Mouse (Mus musculus): Measurements from ENCODE around the gene Hhipl2. TPM values are rescaled to one million over a fixed set of nuclear protein-coding genes. Genes with fewer than 3 reads are reported as not detected.

Gene Hhipl2
- polyA plus RNA-seq, 1 experiment from 2014 or later, result not detected

DNA sequence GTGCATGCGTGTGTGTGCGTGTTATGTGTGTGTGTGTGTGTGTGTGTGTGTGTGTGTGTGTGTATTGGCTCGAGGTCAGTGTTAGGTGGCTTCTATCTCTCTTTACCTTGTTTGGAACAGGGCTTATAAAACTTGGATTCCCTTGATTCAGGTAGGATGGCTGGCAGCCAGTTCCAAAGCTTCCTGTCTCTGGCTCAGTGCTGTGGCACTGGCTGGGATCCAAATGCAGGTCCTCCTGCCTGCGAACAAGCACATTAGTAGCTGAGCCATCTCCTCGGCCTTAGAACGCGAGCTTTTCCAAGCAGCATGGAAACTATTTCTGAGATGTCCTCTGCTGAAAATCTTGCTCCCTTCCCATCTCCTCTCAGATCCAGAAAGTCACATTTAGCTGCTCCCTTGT, 1.7 kb downstream of the Hhipl2 start:
- ATAC-seq (no peak), DNase-seq (no peak)
- Histone ChIP-seq H3K36me3 (replicated peaks; ENCODE audit: insufficient read depth, low read length) (no peaks in the 10 kb centered on the region), H3K27ac (ENCODE audit: low read depth) (no peak overlapping the region), H3K4me3 (ENCODE audit: low read depth, low read length) (no peak overlapping the region), H3K4me1 (ENCODE audit: insufficient read depth) (no peaks in the 10 kb centered on the region), H3K4me2 (ENCODE audit: low read depth, low read length) (no peak overlapping the region), H3K9ac (replicated peaks) (no peak overlapping the region), H3K9me3 (ENCODE audit: low read length) (no peaks in the 10 kb centered on the region), H3K27me3 (ENCODE audit: insufficient read depth, low read length) (no peaks in the 10 kb centered on the region)
- TF ChIP-seq EP300 (IDR thresholded peaks at IDR 0.05; ENCODE audit: low read depth) (no peak), CTCF (IDR thresholded peaks at IDR 0.05; ENCODE audit: low read depth) (no peak)
- WGBS (ENCODE audit: insufficient replicate concordance), result 77% methylated on average over 7 of the region's 7 CpGs

DNA sequence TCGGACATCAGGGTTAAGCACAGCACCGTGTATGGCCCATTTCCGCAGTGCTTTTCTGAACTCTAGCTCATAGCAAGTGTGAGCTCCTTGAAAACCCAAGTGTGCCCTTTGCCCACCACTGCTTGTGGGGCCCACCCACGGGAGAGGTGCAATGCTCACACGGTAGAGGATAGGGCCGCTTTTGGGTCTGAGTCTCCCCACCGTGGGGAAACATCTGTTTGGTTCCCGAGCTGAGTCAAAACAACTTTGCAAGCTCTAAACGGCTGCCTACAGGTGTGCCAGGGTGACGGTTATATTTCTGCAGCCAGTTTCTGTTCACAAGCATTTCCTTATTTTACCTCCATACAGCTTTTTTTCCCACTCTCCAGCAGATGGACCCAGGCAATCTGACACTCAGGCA, 2.3 kb downstream of the Hhipl2 start:
- Histone ChIP-seq H3K27ac (ENCODE audit: low read depth) (no peak overlapping the region), H3K27me3 (ENCODE audit: insufficient read depth, low read length) (no peaks in the 10 kb centered on the region), H3K4me1 (ENCODE audit: insufficient read depth) (no peaks in the 10 kb centered on the region), H3K4me3 (ENCODE audit: low read depth, low read length) (no peak overlapping the region), H3K36me3 (replicated peaks; ENCODE audit: insufficient read depth, low read length) (no peaks in the 10 kb centered on the region), H3K9ac (replicated peaks) (no peak overlapping the region), H3K4me2 (ENCODE audit: low read depth, low read length) (no peak overlapping the region), H3K9me3 (ENCODE audit: low read length) (no peaks in the 10 kb centered on the region)
- no peak for DNase-seq
- 81% methylated on average over 10 of the region's 10 CpGs for WGBS (ENCODE audit: insufficient replicate concordance)
- TF ChIP-seq CTCF (IDR thresholded peaks at IDR 0.05; ENCODE audit: low read depth) (no peak), EP300 (IDR thresholded peaks at IDR 0.05; ENCODE audit: low read depth) (no peak)
- ATAC-seq, result no peak

DNA sequence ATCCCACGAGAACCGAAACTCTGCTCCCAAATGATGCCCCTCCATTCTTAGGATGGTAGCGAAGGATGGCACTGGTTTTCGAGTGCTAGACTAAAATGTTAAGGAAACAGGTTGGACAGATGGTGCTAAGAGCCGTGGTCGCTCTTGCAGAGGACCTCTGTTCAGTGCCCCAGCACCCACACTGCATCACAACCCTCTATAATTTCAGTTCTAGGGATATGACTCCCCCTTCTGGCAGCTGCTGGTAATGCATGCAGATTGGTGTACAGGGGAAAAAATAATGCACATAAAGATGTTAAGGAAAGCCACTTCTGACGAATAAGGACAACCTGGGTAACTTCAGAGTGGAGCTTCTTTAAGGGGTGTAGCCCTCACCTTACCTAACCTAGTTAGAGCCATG, 6.1 kb downstream of the Hhipl2 start:
- H3K4me2 ChIP-seq (ENCODE audit: low read depth, low read length), result no peak overlapping the region
- H3K27me3 ChIP-seq (ENCODE audit: insufficient read depth, low read length), result no peaks in the 10 kb centered on the region
- ATAC-seq (no peak), DNase-seq (no peak)
- H3K36me3 ChIP-seq (replicated peaks; ENCODE audit: insufficient read depth, low read length), result no peaks in the 10 kb centered on the region
- no peak overlapping the region for H3K4me3 ChIP-seq (ENCODE audit: low read depth, low read length)
- 88% methylated on average over 7 of the region's 7 CpGs for WGBS (ENCODE audit: insufficient replicate concordance)
- no peak overlapping the region for H3K9ac ChIP-seq (replicated peaks)
- H3K27ac ChIP-seq (ENCODE audit: low read depth), result no peak overlapping the region
- H3K9me3 ChIP-seq (ENCODE audit: low read length), result no peaks in the 10 kb centered on the region
- TF ChIP-seq CTCF (IDR thresholded peaks at IDR 0.05; ENCODE audit: low read depth) (peak; percentile 49), EP300 (IDR thresholded peaks at IDR 0.05; ENCODE audit: low read depth) (no peak)
- H3K4me1 ChIP-seq (ENCODE audit: insufficient read depth), result no peaks in the 10 kb centered on the region

- no peak overlapping the region for H3K4me2 ChIP-seq (ENCODE audit: low read depth, low read length)
- H3K4me1 ChIP-seq (ENCODE audit: insufficient read depth), result no peaks in the 10 kb centered on the region
- TF ChIP-seq EP300 (IDR thresholded peaks at IDR 0.05; ENCODE audit: low read depth), result no peak
- TF ChIP-seq CTCF (IDR thresholded peaks at IDR 0.05; ENCODE audit: low read depth), result no peak
- no peaks in the 10 kb centered on the region for H3K27me3 ChIP-seq (ENCODE audit: insufficient read depth, low read length)
- ATAC-seq, result no peak
- H3K4me3 ChIP-seq (ENCODE audit: low read depth, low read length), result no peak overlapping the region
- no peaks in the 10 kb centered on the region for H3K9me3 ChIP-seq (ENCODE audit: low read length)
- WGBS (ENCODE audit: insufficient replicate concordance), result 74% methylated on average over 9 of the region's 9 CpGs
- no peak overlapping the region for H3K9ac ChIP-seq (replicated peaks)
- no peak for DNase-seq
- no peaks in the 10 kb centered on the region for H3K36me3 ChIP-seq (replicated peaks; ENCODE audit: insufficient read depth, low read length)
- no peak overlapping the region for H3K27ac ChIP-seq (ENCODE audit: low read depth)
These were observed 16.9 kb downstream of the Hhipl2 start for GRCm38 (mm10) chr1:183434918-183435317.

GRCm38 (mm10) chr1:183439036-183439435, 21.0 kb downstream of the Hhipl2 start:
- 0 out of 2 replicates have a peak, but pooled peaks cover 3% of the 10 kb centered on the region for H3K9me3 ChIP-seq (ENCODE audit: low read length)
- H3K4me1 ChIP-seq (ENCODE audit: insufficient read depth), result no peaks in the 10 kb centered on the region
- no peaks in the 10 kb centered on the region for H3K36me3 ChIP-seq (replicated peaks; ENCODE audit: insufficient read depth, low read length)
- 25% methylated on average over 22 of the region's 22 CpGs for WGBS (ENCODE audit: insufficient replicate concordance)
- peak; percentile 86 for DNase-seq
- H3K27me3 ChIP-seq (ENCODE audit: insufficient read depth, low read length), result no peaks in the 10 kb centered on the region
- H3K27ac ChIP-seq (ENCODE audit: low read depth), result peak overlapping the region; percentile 40; the same call in 1 of the 2 replicates
- peak overlapping the region; percentile 29 for H3K4me3 ChIP-seq (ENCODE audit: low read depth, low read length)
- ATAC-seq, result peak; percentile 100
- peak overlapping the region; percentile 57 for H3K4me2 ChIP-seq (ENCODE audit: low read depth, low read length)
- TF ChIP-seq EP300 (IDR thresholded peaks at IDR 0.05; ENCODE audit: low read depth) (peak; percentile 66; the same call in 1 of the 2 replicates), CTCF (IDR thresholded peaks at IDR 0.05; ENCODE audit: low read depth) (peak; percentile 92)
- peak overlapping the region; percentile 54 for H3K9ac ChIP-seq (replicated peaks)

- Histone ChIP-seq H3K9ac (replicated peaks) (no peak overlapping the region), H3K4me2 (ENCODE audit: low read depth, low read length) (no peak overlapping the region), H3K4me1 (ENCODE audit: insufficient read depth) (no peaks in the 10 kb centered on the region), H3K36me3 (replicated peaks; ENCODE audit: insufficient read depth, low read length) (no peaks in the 10 kb centered on the region), H3K9me3 (ENCODE audit: low read length) (0 out of 2 replicates have a peak, but pooled peaks cover 7% of the 10 kb centered on the region), H3K27ac (ENCODE audit: low read depth) (no peak overlapping the region), H3K4me3 (ENCODE audit: low read depth, low read length) (no peak overlapping the region), H3K27me3 (ENCODE audit: insufficient read depth, low read length) (no peaks in the 10 kb centered on the region)
- DNase-seq (peak; percentile 77), ATAC-seq (no peak)
- 28% methylated on average over 19 of the region's 19 CpGs for WGBS (ENCODE audit: insufficient replicate concordance)
- TF ChIP-seq CTCF (IDR thresholded peaks at IDR 0.05; ENCODE audit: low read depth) (peak; percentile 92), EP300 (IDR thresholded peaks at IDR 0.05; ENCODE audit: low read depth) (no peak)
These were observed 24.2 kb downstream of the Hhipl2 start for GRCm38 (mm10) chr1:183442015-183442774.
